13 mouse cellular contexts compared by ENCODE assay signal in genomic region chr3:149496829-149497471, GRCm38 (mm10).
DNase-seq lines count a peak whose midpoint lies in the region; ATAC-seq and TF ChIP-seq lines count a peak whose summit lies in the region.
"Had no signal": no experiment of that assay in that cellular context is flagged by ENCODE, and none has a peak within 500 bp of the region (broad histone marks: within the 10 kb centered on the region; RNA-seq: fewer than 3 reads in every experiment).

No protein-coding gene starts in this region.

- no peak overlapping the region for H3K9ac ChIP-seq in liver, embryonic 16.5 days (ENCODE audit: low read depth, low read length)
- H3K9ac ChIP-seq in embryonic facial prominence, embryonic 13.5 days, result no peak overlapping the region
- H3K9ac ChIP-seq in forebrain, embryonic 12.5 days, result no peak overlapping the region
- H3K9ac ChIP-seq in hindbrain, embryonic 14.5 days, result no peak overlapping the region
- H3K9ac ChIP-seq: liver, embryonic 13.5 days had no signal

- no peaks in the 10 kb centered on the region for H3K27me3 ChIP-seq in liver, embryonic 16.5 days (ENCODE audit: control insufficient read depth, insufficient read depth, low read depth, low read length)
- no peaks in the 10 kb centered on the region for H3K27me3 ChIP-seq in embryonic facial prominence, embryonic 13.5 days
- H3K27me3 ChIP-seq in myocyte (ENCODE audit: control insufficient read depth, insufficient read depth, insufficient read length), result no peaks in the 10 kb centered on the region
- no peaks in the 10 kb centered on the region for H3K27me3 ChIP-seq in forebrain, embryonic 12.5 days
- H3K27me3 ChIP-seq in hindbrain, embryonic 14.5 days (ENCODE audit: control insufficient read depth, insufficient read depth, low read length), result no peaks in the 10 kb centered on the region
- H3K27me3 ChIP-seq: liver, embryonic 13.5 days had no signal

- no peaks in the 10 kb centered on the region for H3K4me1 ChIP-seq in liver, embryonic 16.5 days (ENCODE audit: control insufficient read depth, low read depth, low read length)
- peaks cover 13% of the 10 kb centered on the region for H3K4me1 ChIP-seq in embryonic facial prominence, embryonic 13.5 days
- no peaks in the 10 kb centered on the region for H3K4me1 ChIP-seq in forebrain, embryonic 12.5 days
- no peaks in the 10 kb centered on the region for H3K4me1 ChIP-seq in hindbrain, embryonic 14.5 days (replicated peaks; ENCODE audit: control insufficient read depth, insufficient read depth, low read length)
- H3K4me1 ChIP-seq: liver, embryonic 13.5 days; midbrain, embryonic 10.5 days had no signal

- no peak overlapping the region for H3ac ChIP-seq in myocyte (ENCODE audit: control insufficient read depth, insufficient read length)

- no peaks in the 10 kb centered on the region for H3K36me3 ChIP-seq in liver, embryonic 16.5 days (ENCODE audit: control insufficient read depth, insufficient read depth)
- no peaks in the 10 kb centered on the region for H3K36me3 ChIP-seq in embryonic facial prominence, embryonic 13.5 days
- no peaks in the 10 kb centered on the region for H3K36me3 ChIP-seq in myocyte (ENCODE audit: control insufficient read depth, insufficient read depth)
- H3K36me3 ChIP-seq in forebrain, embryonic 12.5 days (replicated peaks), result no peaks in the 10 kb centered on the region
- H3K36me3 ChIP-seq in hindbrain, embryonic 14.5 days (replicated peaks; ENCODE audit: control insufficient read depth, insufficient read depth), result no peaks in the 10 kb centered on the region
- H3K36me3 ChIP-seq: liver, embryonic 13.5 days; midbrain, embryonic 10.5 days had no signal

- peak; percentile 11 for DNase-seq in embryo, embryonic 10 days (ENCODE audit: low spot score)
- DNase-seq in embryo, embryonic 10.5 days (ENCODE audit: low spot score), result no peak
- DNase-seq in liver, result no peak
- no peak for DNase-seq in hindbrain, embryonic 14.5 days (ENCODE audit: low spot score)
- DNase-seq: adrenal gland, postnatal 25 days; gastrocnemius, postnatal 25 days; liver, embryonic 13.5 days had no signal

- 0 out of 2 replicates have a peak overlapping the region, but pooled peaks have one; percentile 17 for H3K4me2 ChIP-seq in liver, embryonic 16.5 days (ENCODE audit: low read depth, low read length)
- peak overlapping the region; percentile 50 for H3K4me2 ChIP-seq in embryonic facial prominence, embryonic 13.5 days
- H3K4me2 ChIP-seq in myocyte (ENCODE audit: low read depth), result peak overlapping the region; percentile 66
- no peak overlapping the region for H3K4me2 ChIP-seq in forebrain, embryonic 12.5 days
- no peak overlapping the region for H3K4me2 ChIP-seq in hindbrain, embryonic 14.5 days (replicated peaks)
- H3K4me2 ChIP-seq: liver, embryonic 13.5 days had no signal

- no peak for ATAC-seq in liver, embryonic 16.5 days (ENCODE audit: low read depth)
- no peak for ATAC-seq in embryonic facial prominence, embryonic 13.5 days (ENCODE audit: insufficient number of reproducible peaks, insufficient read depth, low FRiP score, low TSS enrichment, low read depth)
- no peak for ATAC-seq in forebrain, embryonic 12.5 days (ENCODE audit: low FRiP score)
- ATAC-seq in hindbrain, embryonic 14.5 days (ENCODE audit: low FRiP score), result no peak
- ATAC-seq: forebrain, embryonic 14.5 days had no signal

- no peak overlapping the region for H3K4me3 ChIP-seq in liver, embryonic 16.5 days (ENCODE audit: low read depth, low read length)
- no peak overlapping the region for H3K4me3 ChIP-seq in embryonic facial prominence, embryonic 13.5 days
- no peak overlapping the region for H3K4me3 ChIP-seq in myocyte
- H3K4me3 ChIP-seq in forebrain, embryonic 12.5 days (replicated peaks), result no peak overlapping the region
- H3K4me3 ChIP-seq in hindbrain, embryonic 14.5 days (replicated peaks; ENCODE audit: low read length), result no peak overlapping the region
- H3K4me3 ChIP-seq: liver, embryonic 13.5 days; midbrain, embryonic 10.5 days had no signal

- no peaks in the 10 kb centered on the region for H3K9me3 ChIP-seq in liver, embryonic 16.5 days (replicated peaks; ENCODE audit: control insufficient read depth, low read length)
- no peaks in the 10 kb centered on the region for H3K9me3 ChIP-seq in embryonic facial prominence, embryonic 13.5 days
- no peaks in the 10 kb centered on the region for H3K9me3 ChIP-seq in forebrain, embryonic 12.5 days
- H3K9me3 ChIP-seq in hindbrain, embryonic 14.5 days (ENCODE audit: control insufficient read depth, low read length), result no peaks in the 10 kb centered on the region
- H3K9me3 ChIP-seq: liver, embryonic 13.5 days; midbrain, embryonic 10.5 days had no signal

- H3K27ac ChIP-seq in liver, embryonic 16.5 days (ENCODE audit: low read length), result no peak overlapping the region
- H3K27ac ChIP-seq in embryonic facial prominence, embryonic 13.5 days, result peak overlapping the region; percentile 55
- no peak overlapping the region for H3K27ac ChIP-seq in forebrain, embryonic 12.5 days
- no peak overlapping the region for H3K27ac ChIP-seq in hindbrain, embryonic 14.5 days
- H3K27ac ChIP-seq: liver, embryonic 13.5 days; midbrain, embryonic 10.5 days had no signal

- no peak for TF ChIP-seq POLR2A in myocyte (IDR thresholded peaks at IDR 0.05; ENCODE audit: insufficient read length, low read depth)

- 50% methylated on average over 10 of the region's 10 CpGs for WGBS in liver, embryonic 16.5 days (ENCODE audit: insufficient replicate concordance)
- 14% methylated on average over 10 of the region's 10 CpGs for WGBS in embryonic facial prominence, embryonic 13.5 days
- WGBS in forebrain, embryonic 12.5 days, result 77% methylated on average over 10 of the region's 10 CpGs
- 83% methylated on average over 10 of the region's 10 CpGs for WGBS in hindbrain, embryonic 14.5 days

- H3K79me2 ChIP-seq in myocyte (ENCODE audit: control insufficient read depth, insufficient read depth), result no peaks in the 10 kb centered on the region

TF ChIP-seq in myocyte, 11 proteins besides CTCF, POLR2A, EP300 and RAD21:
- TF ChIP-seq MAX (IDR thresholded peaks at IDR 0.05; ENCODE audit: low read depth) (no peak), E2F4 (IDR thresholded peaks at IDR 0.05; ENCODE audit: insufficient read depth) (no peak), MYOG (IDR thresholded peaks at IDR 0.05; ENCODE audit: control insufficient read depth in 1 of 3, insufficient read depth in 1 of 3, insufficient read length in 2 of 3, low read depth in 2 of 3) (no peak), SRF (IDR thresholded peaks at IDR 0.05; ENCODE audit: control insufficient read depth, insufficient read length, low read depth) (no peak), TCF3 (IDR thresholded peaks at IDR 0.05; ENCODE audit: insufficient read length, low read depth) (no peak), USF1 (IDR thresholded peaks at IDR 0.05; ENCODE audit: low read depth) (no peak), TCF12 (IDR thresholded peaks at IDR 0.05; ENCODE audit: insufficient read depth, poor library complexity, severe bottlenecking) (no peak), REST (IDR thresholded peaks at IDR 0.05; ENCODE audit: insufficient read depth, insufficient read length) (no peak), POLR2AphosphoS2 (IDR thresholded peaks at IDR 0.05; ENCODE audit: insufficient read length, low read depth) (no peak), CEBPB (IDR thresholded peaks at IDR 0.05; ENCODE audit: insufficient read depth, poor library complexity, severe bottlenecking) (no peak), MYOD1 (IDR thresholded peaks at IDR 0.05; ENCODE audit: control insufficient read depth in 1 of 3, insufficient read length in 2 of 3, low read depth in 2 of 3) (no peak)

Comparison
In these comparisons a context has a peak if more than half of its experiments do, and no peak if none do; other contexts are left out.
1. H3K4me2 ChIP-seq: peak in liver, embryonic 16.5 days (single experiment), embryonic facial prominence, embryonic 13.5 days (single experiment) and myocyte (single experiment); none in forebrain, embryonic 12.5 days (single experiment) and hindbrain, embryonic 14.5 days (single experiment).